Mouse (Mus musculus) stomach, embryonic 14.5 days (tissue): ENCODE measurements around the gene Egln2. TPM values are rescaled to one million over a fixed set of nuclear protein-coding genes. Genes with fewer than 3 reads are reported as not detected.
A peak's percentile ranks its signal among the peaks of the same experiment; 100 is the strongest.

Source experiments
- ATAC-seq: fragments of 200-750 bp; cut with Nextera tagmentation; 2 replicates; pipeline ENCODE4 v1.8.0; 2017; ENCODE audit warnings: low read depth, moderate TSS enrichment; ENCODE audit not compliant: insufficient number of reproducible peaks, insufficient read depth, low FRiP score
- H3K27ac ChIP-seq: fragments of 300-500 bp; sonication (generic); 2 replicates; pipeline ENCODE4 v1.5.1; 2014; ENCODE audit warnings: mild to moderate bottlenecking, low read length, moderate library complexity, mixed read lengths
- H3K27me3 ChIP-seq: fragments of 300-500 bp; sonication (generic); 2 replicates; pipeline ENCODE4 v1.6.1; 2014; ENCODE audit warnings: low read length, control low read depth, mixed read lengths; ENCODE audit not compliant: control insufficient read depth, insufficient read depth
- H3K36me3 ChIP-seq: fragments of 300-500 bp; sonication (generic); 2 replicates; pipeline ENCODE4 v1.6.1; 2014; ENCODE audit warnings: mild to moderate bottlenecking, control low read depth, low read length, moderate library complexity, mixed read lengths; ENCODE audit not compliant: control insufficient read depth, insufficient read depth
- H3K4me1 ChIP-seq: fragments of 300-500 bp; sonication (generic); 2 replicates; pipeline ENCODE4 v1.6.1; 2014; ENCODE audit warnings: low read length, control low read depth, mixed read lengths; ENCODE audit not compliant: control insufficient read depth, insufficient read depth
- H3K4me2 ChIP-seq: fragments of 300-500 bp; sonication (generic); replicated peaks from 2 replicates; pipeline ENCODE4 v1.6.1; 2014; ENCODE audit warnings: low read depth, low read length, control low read depth
- H3K4me3 ChIP-seq: fragments of 300-500 bp; sonication (generic); 2 replicates; pipeline ENCODE4 v1.5.1; 2014; ENCODE audit warnings: low read depth, low read length, control low read depth
- H3K9ac ChIP-seq: fragments of 300-500 bp; sonication (generic); replicated peaks from 2 replicates; pipeline ENCODE4 v1.6.1; 2014; ENCODE audit warnings: low read depth, mild to moderate bottlenecking, control low read depth, low read length, moderate library complexity, mixed read lengths
- H3K9me3 ChIP-seq: fragments of 300-500 bp; sonication (generic); 2 replicates; pipeline ENCODE4 v1.6.1; 2016; ENCODE audit warnings: low read depth, low read length, control low read depth; ENCODE audit not compliant: control insufficient read depth
- WGBS: fragments of 180-500 bp; shearing (Covaris S2); extraction: QIAGEN DNeasy Blood & Tissue Kit; methylation state at CpG from one replicate; pipeline ENCODE4 v1.1.7; 2014; 5-methylcytosine and 5-hydroxymethylcytosine counted together
- polyA plus RNA-seq: library from polyadenylated mRNA; unstranded; fragments of >200 nt; fragmentation: Nextera tagmentation; extraction: Ambion mirVana; gene quantifications from 2 replicates; pipeline ENCODE4 v1.2.1, GENCODE M21; 2014

Gene Egln2
- polyA plus RNA-seq, 1 experiment from 2014 or later = 39.0 TPM

- no peak overlapping the region for H3K27ac ChIP-seq
- no peaks in the 10 kb centered on the region for H3K9me3 ChIP-seq
- H3K4me3 ChIP-seq = no peak overlapping the region
- 72% methylated on average over 4 of the region's 4 CpGs for WGBS
- H3K27me3 ChIP-seq = no peaks in the 10 kb centered on the region
- H3K4me2 ChIP-seq = no peak overlapping the region
- no peak for ATAC-seq
- no peak overlapping the region for H3K9ac ChIP-seq
- peaks cover 12% of the 10 kb centered on the region; the same call in 1 of the 2 replicates for H3K4me1 ChIP-seq
- peaks cover 49% of the 10 kb centered on the region for H3K36me3 ChIP-seq
Observed at GRCm38 (mm10) chr7:27193731-27194130, 27.1 kb upstream of the Egln2 start.

- H3K36me3 ChIP-seq = peaks cover 62% of the 10 kb centered on the region
- 99% methylated on average over 5 of the region's 5 CpGs for WGBS
- H3K4me2 ChIP-seq = no peak overlapping the region
- no peak overlapping the region for H3K9ac ChIP-seq
- no peaks in the 10 kb centered on the region for H3K27me3 ChIP-seq
- H3K4me1 ChIP-seq = peaks cover 12% of the 10 kb centered on the region; the same call in 1 of the 2 replicates
- no peaks in the 10 kb centered on the region for H3K9me3 ChIP-seq
- H3K4me3 ChIP-seq = no peak overlapping the region
- no peak overlapping the region for H3K27ac ChIP-seq
- ATAC-seq = no peak
Observed at GRCm38 (mm10) chr7:27192434-27192833, 25.8 kb upstream of the Egln2 start.

- H3K36me3 ChIP-seq = peaks cover 92% of the 10 kb centered on the region
- ATAC-seq = no peak
- H3K27ac ChIP-seq = no peak overlapping the region
- no peak overlapping the region for H3K9ac ChIP-seq
- no peak overlapping the region for H3K4me2 ChIP-seq
- 96% methylated on average over 10 of the region's 10 CpGs for WGBS
- H3K4me1 ChIP-seq = peaks cover 3% of the 10 kb centered on the region; the same call in 1 of the 2 replicates
- H3K9me3 ChIP-seq = no peaks in the 10 kb centered on the region
- no peak overlapping the region for H3K4me3 ChIP-seq
- no peaks in the 10 kb centered on the region for H3K27me3 ChIP-seq
Observed at GRCm38 (mm10) chr7:27189271-27189931, 22.8 kb upstream of the Egln2 start.

- Histone ChIP-seq H3K4me1 (no peaks in the 10 kb centered on the region), H3K27me3 (no peaks in the 10 kb centered on the region), H3K27ac (no peak overlapping the region), H3K36me3 (peaks cover 74% of the 10 kb centered on the region), H3K4me3 (no peak overlapping the region), H3K9me3 (no peaks in the 10 kb centered on the region), H3K4me2 (no peak overlapping the region), H3K9ac (no peak overlapping the region)
- WGBS = 92% methylated on average over 5 of the region's 5 CpGs
- ATAC-seq = no peak
Observed at GRCm38 (mm10) chr7:27185986-27186385, 19.4 kb upstream of the Egln2 start.

- Histone ChIP-seq H3K27ac (no peak overlapping the region), H3K4me1 (no peaks in the 10 kb centered on the region), H3K4me2 (no peak overlapping the region), H3K27me3 (no peaks in the 10 kb centered on the region), H3K4me3 (no peak overlapping the region), H3K9me3 (no peaks in the 10 kb centered on the region), H3K9ac (no peak overlapping the region), H3K36me3 (peaks cover 64% of the 10 kb centered on the region)
- ATAC-seq = no peak
- 59% methylated on average over 3 of the region's 3 CpGs for WGBS
Observed at GRCm38 (mm10) chr7:27184964-27185363, 18.4 kb upstream of the Egln2 start.

- Histone ChIP-seq H3K36me3 (peaks cover 40% of the 10 kb centered on the region), H3K27me3 (no peaks in the 10 kb centered on the region), H3K27ac (no peak overlapping the region), H3K9ac (no peak overlapping the region), H3K4me3 (no peak overlapping the region), H3K4me2 (no peak overlapping the region), H3K9me3 (no peaks in the 10 kb centered on the region), H3K4me1 (no peaks in the 10 kb centered on the region)
- ATAC-seq = no peak
- WGBS = 74% methylated on average over 1 of the region's 1 CpGs
Observed at GRCm38 (mm10) chr7:27182498-27182897, 15.9 kb upstream of the Egln2 start.

GRCm38 (mm10) chr7:27180837-27181695 lies 14.5 kb upstream of the Egln2 start, which contains the start of the genes Gm21983 and Mia:
TSS of gene Gm21983 (minus strand) at chr7:27181086.
TSS of gene Mia (minus strand) at chr7:27181157.
- H3K27me3 ChIP-seq = no peaks in the 10 kb centered on the region
- no peaks in the 10 kb centered on the region for H3K4me1 ChIP-seq
- peak within 1 kb of the TSS; percentile 52; the same call in 1 of the 2 replicates for H3K27ac ChIP-seq
- H3K9me3 ChIP-seq = no peaks in the 10 kb centered on the region
- no peak for ATAC-seq
- H3K4me3 ChIP-seq = no peak within 1 kb of the TSS
- H3K4me2 ChIP-seq = no peak within 1 kb of the TSS
- WGBS = 66% methylated on average over 14 of the region's 14 CpGs
- H3K36me3 ChIP-seq = peaks cover 26% of the 10 kb centered on the region
- no peak within 1 kb of the TSS for H3K9ac ChIP-seq

- ATAC-seq = no peak
- Histone ChIP-seq H3K27ac (no peak overlapping the region), H3K36me3 (peaks cover 15% of the 10 kb centered on the region), H3K4me1 (no peaks in the 10 kb centered on the region), H3K4me3 (no peak overlapping the region), H3K9ac (no peak overlapping the region), H3K4me2 (no peak overlapping the region), H3K9me3 (no peaks in the 10 kb centered on the region), H3K27me3 (no peaks in the 10 kb centered on the region)
- 57% methylated on average over 5 of the region's 5 CpGs for WGBS
Observed at GRCm38 (mm10) chr7:27180036-27180435, 13.4 kb upstream of the Egln2 start.
